Mouse (Mus musculus) ovary, adult 18-20 months (tissue): ENCODE results near the gene Olfr116.

Source experiments
- DNase-seq: peaks from one replicate; pipeline ENCODE4 v3.0.0; 2022; ENCODE audit warnings: low spot score, mixed read lengths

Gene Olfr116

DNA sequence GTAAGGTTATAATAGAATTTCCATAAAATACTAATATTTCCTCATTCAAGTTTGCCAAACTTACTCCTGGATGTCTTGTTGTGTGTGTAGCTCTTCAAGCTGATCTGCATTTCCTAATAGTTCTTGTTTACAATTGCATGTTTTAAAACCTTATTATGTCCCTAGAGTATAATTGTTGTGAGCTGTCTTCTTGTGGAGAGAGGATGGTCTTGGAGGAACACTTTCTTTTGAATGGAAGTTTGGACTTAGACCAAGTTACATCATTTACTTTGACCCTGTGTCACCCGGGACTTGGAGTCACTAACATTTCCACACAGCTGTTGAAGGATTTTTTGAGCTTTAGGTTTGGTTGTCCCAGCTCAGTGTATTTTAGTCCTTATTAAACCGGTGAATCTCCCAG, at the start of gene Olfr116, which contains the start of gene Olfr115:
TSS of gene Olfr116 (minus strand) at position 191 of the 400 bp plus-strand sequence.
TSS of gene Olfr115 (minus strand) at position 101 of the 400 bp plus-strand sequence.
- DNase-seq: no peak

DNA sequence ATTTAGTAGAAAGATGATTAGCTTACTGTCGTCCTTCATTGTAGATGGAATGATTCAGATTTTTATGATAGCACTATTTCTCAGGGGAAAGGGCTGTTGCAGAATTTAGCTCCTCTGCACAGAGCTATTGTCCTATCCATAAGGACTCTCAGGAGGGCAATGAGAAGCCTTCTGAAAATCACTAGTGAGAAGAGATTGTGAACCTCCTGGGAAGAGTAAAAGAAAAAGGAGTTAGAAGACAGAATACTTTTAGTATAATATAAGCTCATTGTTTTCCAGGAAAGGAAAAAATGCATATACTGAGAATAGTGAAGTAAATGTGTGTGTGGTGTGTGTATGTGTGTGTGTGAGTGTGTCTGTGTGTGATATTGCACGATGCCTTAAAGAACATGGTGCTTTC, 39.7 kb upstream of the Olfr116 start, which contains the start of gene Olfr118:
TSS of gene Olfr118 (plus strand) at position 301 of the 400 bp plus-strand sequence.
- no peak for DNase-seq

DNA sequence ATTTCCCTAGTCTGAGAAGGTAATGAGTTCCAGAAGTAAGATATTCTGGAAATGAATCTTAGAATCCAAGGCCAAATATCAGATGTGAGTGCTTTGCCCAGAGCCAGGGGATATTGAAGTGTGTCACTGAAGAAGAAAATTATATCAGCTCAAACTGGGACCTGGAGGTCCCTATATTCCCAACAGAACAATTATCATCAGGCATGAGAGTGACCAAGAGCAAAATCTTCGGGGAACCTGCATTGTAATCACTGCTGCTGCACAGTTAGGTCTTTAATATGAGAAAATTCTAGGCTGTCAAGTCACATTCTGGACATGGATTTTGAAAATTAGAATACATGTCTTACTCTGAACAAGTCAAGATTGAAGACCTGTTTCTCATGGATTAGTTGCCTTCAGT, 36.7 kb upstream of the Olfr116 start, which contains the start of gene Olfr117:
TSS of gene Olfr117 (minus strand) at position 101 of the 400 bp plus-strand sequence.
- DNase-seq: no peak

DNA sequence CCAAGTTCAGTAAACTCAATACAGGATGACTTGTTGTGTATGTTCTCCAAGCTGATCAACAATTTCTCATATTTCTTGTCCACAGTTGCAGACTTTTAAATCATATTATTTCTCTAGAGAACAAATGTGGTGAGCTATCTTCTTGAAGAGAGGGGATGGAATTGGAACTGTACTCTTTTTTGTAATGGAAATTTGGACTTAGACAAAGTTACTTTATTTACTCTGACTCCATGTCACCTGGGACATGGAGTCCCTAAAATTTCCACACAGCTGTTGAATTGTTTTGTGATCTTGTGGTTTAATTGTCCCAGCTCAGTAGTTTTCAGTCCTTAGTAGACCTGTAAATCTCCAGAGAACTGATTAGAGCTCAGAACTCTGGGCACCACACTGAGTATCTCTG, 34.4 kb downstream of the Olfr116 start, which contains the start of gene Olfr114:
TSS of gene Olfr114 (minus strand) at position 101 of the 400 bp plus-strand sequence.
- no peak for DNase-seq

DNA sequence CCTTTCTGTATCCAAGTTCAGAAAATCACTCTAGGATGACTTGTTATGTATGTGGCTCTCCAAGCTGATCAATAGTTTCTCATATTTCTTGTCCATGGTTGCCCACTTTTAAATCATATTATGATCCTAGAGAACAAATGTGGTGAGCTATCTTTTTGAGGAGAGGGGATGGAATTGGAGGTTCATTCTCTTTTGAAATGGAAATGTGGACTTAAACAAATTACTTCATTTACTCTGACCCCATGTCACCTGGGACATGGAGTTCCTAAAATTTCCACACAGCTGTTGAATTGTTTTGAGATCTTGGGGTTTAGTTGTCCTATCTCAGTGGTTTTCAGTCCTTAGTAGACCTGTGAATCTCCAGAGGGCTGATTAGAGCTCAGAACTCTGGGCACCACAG, 49.4 kb downstream of the Olfr116 start, which contains the start of gene Olfr113:
TSS of gene Olfr113 (minus strand) at position 101 of the 400 bp plus-strand sequence.
- DNase-seq: no peak
